Mouse (Mus musculus) heart, adult 2 months (tissue): ENCODE measurements around the gene Prkaca. TPM values are rescaled to one million over a fixed set of nuclear protein-coding genes. Genes with fewer than 3 reads are reported as not detected.

ENCODE experiments used
- DNase-seq, 2 experiments: peaks; one replicate each; pipeline ENCODE4 v3.0.0; 2021
- H3K27ac ChIP-seq: fragments of 200-600 bp; 2 replicates; pipeline ENCODE4 v1.8.1; 2022
- H3K27me3 ChIP-seq: fragments of 200-500 bp; 2 replicates; pipeline ENCODE4 v1.6.1; 2012; ENCODE audit warnings: mild to moderate bottlenecking, low read length, inconsistent platforms, mixed read lengths; ENCODE audit not compliant: control insufficient read depth, insufficient read depth
- H3K36me3 ChIP-seq: fragments of 200-500 bp; 2 replicates; pipeline ENCODE4 v1.6.1; 2012; ENCODE audit warnings: low read length, inconsistent platforms; ENCODE audit not compliant: control insufficient read depth, insufficient read depth
- H3K4me1 ChIP-seq: fragments of 200-500 bp; 2 replicates; pipeline ENCODE4 v1.6.1; 2011; ENCODE audit warnings: low read length; ENCODE audit not compliant: control insufficient read depth, insufficient read depth
- H3K4me3 ChIP-seq: fragments of 200-600 bp; 2 replicates; pipeline ENCODE4 v1.8.1; 2022
- H3K79me2 ChIP-seq: fragments of 200-500 bp; replicated peaks from 2 replicates; pipeline ENCODE4 v1.6.1; 2012; ENCODE audit warnings: mild to moderate bottlenecking, inconsistent platforms, low read length, moderate library complexity, mixed read lengths; ENCODE audit not compliant: control insufficient read depth, insufficient read depth
- H3K9ac ChIP-seq: fragments of 200-500 bp; 2 replicates; pipeline ENCODE4 v1.6.1; 2012; ENCODE audit warnings: low read depth, mild to moderate bottlenecking, control low read depth, inconsistent platforms, low read length, mixed read lengths
- CTCF ChIP-seq: fragments of 200-600 bp; IDR thresholded peaks from 2 replicates; pipeline ENCODE4 v1.8.1; 2022; ENCODE audit warnings: antibody characterized with exemption, mild to moderate bottlenecking, moderate library complexity
- EP300 ChIP-seq: fragments of 200-500 bp; IDR thresholded peaks from 2 replicates; pipeline ENCODE4 v1.6.1; 2011; ENCODE audit warnings: low read depth, low read length, control low read depth; ENCODE audit not compliant: insufficient read depth
- POLR2A ChIP-seq: fragments of 200-500 bp; IDR thresholded peaks from 2 replicates; pipeline ENCODE4 v1.6.1; 2011; ENCODE audit warnings: mild to moderate bottlenecking, low read depth, low read length, control low read depth; ENCODE audit not compliant: insufficient read depth
- WGBS: fragments of 180-500 bp; shearing (Covaris S2); methylation state at CpG from one replicate; pipeline ENCODE4 v1.1.7; 2018; 5-methylcytosine and 5-hydroxymethylcytosine counted together
- intact Hi-C: fragments of 180-260 bp; cut with DNase I; formaldehyde crosslinking; loops from one replicate; pipeline ENCODE4 v1.15.1; 2025
- polyA plus RNA-seq: library from polyadenylated mRNA; depleted of rRNA; stranded (reverse); fragments of >200 nt; gene quantifications from 2 replicates; pipeline ENCODE4 v1.2.3, GENCODE M21; 2012
- total RNA-seq, 2 experiments: library from RNA; stranded (reverse); gene quantifications; 2 replicates each; pipeline ENCODE4 v1.2.3; 2021

Gene Prkaca
- total and polyA plus RNA-seq, 3 experiments, result 239 to 331 (median 306) TPM

DNA sequence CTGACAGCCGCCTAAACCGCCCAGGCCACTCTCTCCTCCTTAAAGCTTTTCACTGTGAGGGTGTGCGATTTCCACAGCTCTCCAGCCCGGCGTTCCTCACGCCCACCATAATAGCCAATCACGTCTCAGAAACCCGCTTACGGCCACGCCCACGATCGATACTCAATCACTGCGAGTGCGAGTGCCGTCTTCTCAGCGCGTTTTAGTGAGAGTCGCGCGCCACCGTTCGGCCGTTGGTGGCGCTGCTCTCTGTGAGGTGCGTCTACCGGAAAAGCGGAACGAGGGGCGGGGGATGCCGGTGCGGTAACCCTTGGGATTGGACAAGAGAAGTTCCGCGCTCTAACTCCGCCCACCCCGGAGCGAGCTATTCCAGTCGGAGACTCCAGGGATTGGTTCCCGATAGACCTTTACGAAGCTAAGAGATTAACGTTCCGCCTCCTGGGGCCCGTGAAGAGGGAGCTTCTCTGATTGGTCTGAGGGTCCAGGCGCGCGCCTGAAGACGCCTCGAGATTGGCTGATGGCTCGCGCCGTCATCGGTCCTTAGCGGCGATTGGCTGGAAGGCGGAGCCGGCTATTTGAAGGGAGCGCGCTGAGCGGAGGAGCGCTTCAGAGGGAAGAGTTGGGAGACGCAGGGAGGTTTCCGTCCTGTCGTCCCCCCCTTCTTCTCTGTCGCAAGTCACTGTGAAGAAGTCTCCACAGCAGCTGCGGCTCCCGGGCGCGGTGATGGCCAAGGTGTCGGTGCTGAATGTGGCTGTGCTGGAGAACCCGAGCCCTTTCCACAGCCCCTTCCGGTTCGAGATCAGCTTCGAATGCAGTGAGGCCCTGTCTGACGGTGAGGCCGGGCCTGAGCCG, 17.5 kb upstream of the Prkaca start, which contains the start of the genes Gm10644 and Asf1b:
Gm10644 (minus strand) TSS at position 100 of the 852 bp plus-strand sequence.
Asf1b (plus strand) TSS at position 402 of the 852 bp plus-strand sequence.
- H3K4me3 ChIP-seq, result peak within 1 kb of the TSS; percentile 53
- under 1% methylated on average over 75 of the region's 75 CpGs for WGBS
- no peaks in the 10 kb centered on the region for H3K27me3 ChIP-seq
- H3K27ac ChIP-seq, result peak within 1 kb of the TSS; percentile 64
- no peaks in the 10 kb centered on the region for H3K36me3 ChIP-seq
- no peaks in the 10 kb centered on the region for H3K4me1 ChIP-seq
- H3K79me2 ChIP-seq, result no peaks in the 10 kb centered on the region
- TF ChIP-seq CTCF, result peak; percentile 82
- 0 out of 2 replicates have a peak, but pooled peaks have one; percentile 42 for TF ChIP-seq POLR2A
- peak; percentile 66; the same call in 1 of the 2 replicates for TF ChIP-seq EP300
- H3K9ac ChIP-seq, result peak within 1 kb of the TSS; percentile 26
- intact Hi-C loops, result loop anchor here (2.0 kb wide), 1 partner anchor 43 kb away; no protein-coding TSS in a partner anchor
- DNase-seq, result peak; percentile 92 to 98

- Histone ChIP-seq H3K4me3 (peak overlapping the region; percentile 53), H3K27ac (no peak overlapping the region), H3K36me3 (no peaks in the 10 kb centered on the region), H3K4me1 (no peaks in the 10 kb centered on the region), H3K9ac (no peak overlapping the region), H3K27me3 (no peaks in the 10 kb centered on the region), H3K79me2 (no peaks in the 10 kb centered on the region)
- no peak for DNase-seq
- TF ChIP-seq POLR2A, result no peak
- no peak for TF ChIP-seq CTCF
- TF ChIP-seq EP300, result no peak
- intact Hi-C loops, result loop anchor here (2.0 kb wide), 1 partner anchor 43 kb away; no protein-coding TSS in a partner anchor
- WGBS, result 2% methylated on average over 15 of the region's 15 CpGs
Observed at GRCm38 (mm10) chr8:83955958-83956218, 16.9 kb upstream of the Prkaca start.

GRCm38 (mm10) chr8:83956789-83957188, 16.0 kb upstream of the Prkaca start:
- Histone ChIP-seq H3K4me3 (no peak overlapping the region), H3K9ac (no peak overlapping the region), H3K36me3 (no peaks in the 10 kb centered on the region), H3K79me2 (no peaks in the 10 kb centered on the region), H3K27ac (no peak overlapping the region), H3K27me3 (no peaks in the 10 kb centered on the region), H3K4me1 (no peaks in the 10 kb centered on the region)
- DNase-seq, result no peak
- whole genome bisulfite sequencing, result 10% methylated on average over 1 of the region's 1 CpGs
- intact Hi-C loops, result no loop called here
- TF ChIP-seq CTCF (peak; percentile 42), EP300 (no peak)

DNA sequence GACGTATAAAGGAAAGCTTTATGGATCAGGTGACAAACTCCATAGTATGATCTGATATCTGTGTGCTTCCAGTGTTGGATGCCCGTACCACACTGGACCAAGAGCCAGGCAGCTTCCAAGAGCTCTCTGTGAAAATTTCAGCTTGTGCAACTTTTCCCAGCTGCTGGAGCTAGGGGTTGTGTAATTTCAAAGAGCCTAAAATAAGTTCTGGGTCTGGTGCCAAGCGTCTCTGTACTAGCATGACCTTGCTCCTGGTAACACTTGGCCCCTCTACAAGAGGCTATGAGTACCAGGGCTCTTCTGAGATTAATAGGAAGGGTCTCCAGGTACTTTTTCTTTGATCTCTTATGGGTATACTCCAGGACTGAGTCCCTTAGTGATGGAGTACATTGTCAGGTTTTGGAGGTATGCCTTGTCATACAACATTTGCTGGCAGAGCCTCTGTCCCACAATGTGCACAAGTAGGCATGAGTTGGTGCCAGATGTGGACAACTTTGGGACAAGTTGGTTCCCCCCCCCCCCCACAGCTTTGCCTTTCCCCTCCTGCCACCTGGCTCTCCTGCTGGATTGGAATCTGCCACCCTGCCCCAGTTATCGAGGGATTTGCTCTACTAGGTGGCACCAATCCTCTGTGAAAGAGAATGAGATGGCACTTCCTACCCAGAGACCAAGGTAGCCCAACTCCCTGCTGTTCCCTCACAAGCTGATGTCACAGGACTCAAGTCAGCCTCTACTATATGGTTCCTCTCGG, 8.6 kb upstream of the Prkaca start:
- no peaks in the 10 kb centered on the region for H3K27me3 ChIP-seq
- no peaks in the 10 kb centered on the region for H3K79me2 ChIP-seq
- intact Hi-C loops, result no loop called here
- peak overlapping the region; percentile 72 for H3K27ac ChIP-seq
- H3K4me3 ChIP-seq, result no peak overlapping the region
- H3K9ac ChIP-seq, result no peak overlapping the region
- TF ChIP-seq CTCF, result no peak
- peak; percentile 61; the same call in 1 of the 2 replicates for TF ChIP-seq EP300
- peaks cover 3% of the 10 kb centered on the region for H3K4me1 ChIP-seq
- 54% methylated on average over 5 of the region's 5 CpGs for WGBS
- DNase-seq, result peak in 1 of 2 experiments; percentile 73
- no peaks in the 10 kb centered on the region; the same call in 1 of the 2 replicates for H3K36me3 ChIP-seq

DNA sequence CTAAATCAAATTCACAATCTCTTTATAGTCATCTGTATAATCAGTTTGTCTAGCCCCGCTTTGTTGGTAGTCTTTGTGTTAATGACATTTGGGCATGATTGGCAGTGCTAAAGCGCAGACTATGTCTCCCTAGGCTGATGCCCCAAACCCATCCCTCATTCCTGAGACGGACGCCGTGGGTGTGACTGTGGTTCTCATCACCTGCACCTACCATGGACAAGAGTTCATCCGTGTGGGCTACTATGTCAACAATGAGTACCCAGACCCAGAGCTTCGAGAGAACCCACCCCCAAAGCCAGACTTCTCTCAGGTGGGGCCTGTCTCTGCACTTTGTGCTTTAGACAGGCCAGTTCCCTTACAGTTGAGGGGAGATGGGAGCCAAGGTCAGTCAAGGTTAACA, 5.1 kb upstream of the Prkaca start:
- no peak overlapping the region for H3K27ac ChIP-seq
- peaks cover 5% of the 10 kb centered on the region for H3K4me1 ChIP-seq
- intact Hi-C loops, result no loop called here
- no peaks in the 10 kb centered on the region; the same call in 1 of the 2 replicates for H3K36me3 ChIP-seq
- no peaks in the 10 kb centered on the region for H3K27me3 ChIP-seq
- H3K79me2 ChIP-seq, result no peaks in the 10 kb centered on the region
- 91% methylated on average over 7 of the region's 7 CpGs for WGBS
- H3K4me3 ChIP-seq, result no peak overlapping the region
- no peak for TF ChIP-seq POLR2A
- no peak for TF ChIP-seq EP300
- no peak for TF ChIP-seq CTCF
- no peak overlapping the region for H3K9ac ChIP-seq
- no peak for DNase-seq

GRCm38 (mm10) chr8:83971121-83971520, 1.7 kb upstream of the Prkaca start:
- 82% methylated on average over 4 of the region's 4 CpGs for WGBS
- no peaks in the 10 kb centered on the region for H3K36me3 ChIP-seq
- H3K4me1 ChIP-seq, result peaks cover 2% of the 10 kb centered on the region
- DNase-seq, result no peak
- H3K9ac ChIP-seq, result no peak overlapping the region
- no peaks in the 10 kb centered on the region for H3K27me3 ChIP-seq
- no peak overlapping the region for H3K27ac ChIP-seq
- peaks cover 6% of the 10 kb centered on the region; the same call in 1 of the 2 replicates for H3K79me2 ChIP-seq
- H3K4me3 ChIP-seq, result no peak overlapping the region
- no peak for TF ChIP-seq POLR2A
- TF ChIP-seq EP300, result no peak
- TF ChIP-seq CTCF, result no peak
- intact Hi-C loops, result no loop called here
